Mouse (Mus musculus): ENCODE results near the gene Paqr5.

Paqr5 gene

DNA sequence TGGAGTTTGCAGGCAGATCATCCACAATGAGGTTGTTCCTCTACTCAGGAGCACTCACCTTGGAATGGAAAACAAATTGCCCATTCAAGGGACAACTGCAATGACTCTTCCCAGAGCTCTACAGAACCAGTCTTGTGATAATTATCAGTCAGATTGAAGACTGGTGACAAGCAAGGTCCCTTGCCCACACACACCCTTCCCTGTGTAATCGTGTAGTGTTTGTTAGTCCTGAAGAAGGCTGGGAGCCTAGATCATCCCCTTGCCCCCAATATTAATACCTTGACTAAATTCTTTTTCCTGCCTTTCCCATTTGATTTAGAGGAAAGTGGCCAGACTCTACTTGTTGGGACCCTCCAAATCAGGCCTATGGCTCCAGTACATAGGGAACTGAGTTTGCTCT is 117.0 kb downstream of the Paqr5 start:
- no peak for DNase-seq (ENCODE audit: low spot score)

GRCm38 (mm10) chr9:61908832-61909407 is 117.7 kb downstream of the Paqr5 start:
- no peak for DNase-seq (ENCODE audit: low spot score)

DNA sequence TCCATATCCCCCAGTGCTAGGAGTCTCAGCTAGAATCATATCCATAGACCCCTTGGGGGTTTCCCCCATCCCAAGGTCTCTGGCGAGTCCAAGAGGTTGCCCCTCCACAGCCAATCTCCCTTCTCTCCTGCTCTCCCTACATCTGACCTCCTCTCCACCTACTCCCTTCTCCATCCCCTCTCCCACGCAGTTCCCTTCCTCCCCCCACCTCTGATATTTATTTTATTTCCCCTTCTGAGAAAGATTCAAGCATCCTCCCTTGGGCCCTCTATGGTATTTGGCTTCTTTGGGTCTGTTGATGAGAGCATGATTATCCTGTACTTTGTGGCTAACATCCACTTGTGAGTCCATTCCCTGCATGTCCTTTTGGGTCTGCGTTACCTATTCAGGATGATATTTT is 118.3 kb downstream of the Paqr5 start:
- DNase-seq (ENCODE audit: low spot score), result no peak

DNA sequence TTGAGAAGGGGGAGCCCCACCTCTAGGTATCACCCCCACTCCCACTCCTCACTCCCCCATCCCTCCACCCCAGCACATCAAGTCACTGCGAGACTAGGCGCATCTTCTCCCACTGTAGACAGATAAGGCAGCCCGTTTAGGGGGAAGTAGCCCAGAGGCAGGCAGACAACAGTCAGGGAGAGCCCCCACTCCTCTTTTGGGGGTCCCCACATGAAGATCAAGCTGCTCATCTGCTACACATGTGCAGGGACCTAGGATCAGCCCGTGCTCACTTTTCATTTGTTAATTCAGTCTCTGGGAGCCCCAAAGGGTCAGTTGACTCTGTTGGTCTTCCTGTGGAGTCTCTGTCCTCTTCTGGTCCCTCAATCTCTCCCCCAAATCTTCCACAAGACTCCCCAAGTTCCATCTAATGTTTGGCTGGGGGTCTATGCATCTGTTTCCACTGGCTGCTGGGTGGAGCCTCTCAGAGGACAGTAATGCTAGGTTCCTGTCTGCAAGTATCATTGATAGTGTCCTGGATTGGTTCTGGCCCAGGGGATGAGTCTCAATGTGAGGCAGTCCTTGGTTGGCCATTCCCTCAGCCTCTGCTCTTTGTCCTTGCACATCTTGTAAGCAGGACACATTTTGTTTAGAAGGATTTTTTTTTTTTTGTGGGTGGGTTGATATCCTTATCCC is 118.9 kb downstream of the Paqr5 start:
- no peak for DNase-seq (ENCODE audit: low spot score)

DNA sequence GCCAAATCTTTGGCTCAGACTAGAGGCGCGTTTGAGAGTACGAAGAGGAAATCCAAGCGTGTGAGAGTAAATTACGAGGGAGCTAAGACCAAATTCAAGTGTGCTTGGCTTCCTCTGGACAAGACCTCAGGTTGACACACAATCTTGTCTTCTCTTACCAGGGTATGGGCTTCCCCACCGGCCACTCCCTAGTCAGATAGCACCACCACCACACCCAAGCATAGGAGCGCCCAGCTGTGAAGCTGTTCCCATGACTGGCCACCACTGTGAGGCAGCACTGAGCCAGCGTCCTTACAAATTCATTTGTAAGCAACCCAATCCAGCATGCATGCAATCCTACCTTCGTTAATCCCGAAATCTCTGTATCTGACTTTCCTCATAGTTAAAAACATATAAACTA is 119.7 kb downstream of the Paqr5 start:
- DNase-seq (ENCODE audit: low spot score), result no peak

DNA sequence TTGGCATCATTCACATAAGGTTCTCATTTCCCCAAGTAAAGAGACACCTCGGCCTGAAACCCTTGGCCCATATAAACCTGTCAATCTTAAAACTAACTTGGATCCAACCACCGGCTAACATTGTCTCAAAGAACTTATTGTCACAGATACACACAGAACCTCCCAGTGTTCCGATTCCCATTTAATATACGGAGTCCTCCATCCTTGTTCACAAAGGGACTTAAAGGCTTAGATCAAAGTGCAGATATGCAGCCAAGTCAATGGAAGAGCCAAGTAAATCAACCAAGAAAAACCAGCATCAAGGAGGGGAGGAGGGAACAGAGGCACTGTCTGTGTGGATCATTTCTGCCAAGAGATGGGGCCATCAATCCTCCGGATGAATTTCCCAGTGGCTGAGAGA is 121.1 kb downstream of the Paqr5 start:
- no peak for DNase-seq (ENCODE audit: low spot score)

DNA sequence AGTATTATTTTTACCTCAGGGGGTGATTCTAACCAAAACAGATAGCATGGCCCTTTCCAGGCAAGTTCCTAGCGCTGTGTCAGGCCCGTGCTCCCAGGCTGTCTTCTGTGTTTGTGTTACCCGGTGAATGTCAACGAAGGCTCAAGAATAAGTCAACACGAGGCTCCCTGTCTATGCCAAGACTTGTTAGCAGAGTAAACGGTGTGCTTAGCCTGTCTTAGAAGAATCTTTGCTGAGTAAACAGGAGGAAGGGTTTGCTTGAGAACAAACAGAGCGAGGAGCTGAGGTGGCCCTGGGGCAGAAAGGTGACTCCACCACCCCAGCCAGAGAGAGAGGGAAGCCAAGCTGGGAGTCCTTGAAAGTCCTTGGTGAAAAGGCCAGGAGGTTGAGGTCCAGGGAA is 122.5 kb downstream of the Paqr5 start:
- no peak for DNase-seq (ENCODE audit: low spot score)

Data from embryo, embryonic 10.5 days (tissue).